In the genomic region with DNA sequence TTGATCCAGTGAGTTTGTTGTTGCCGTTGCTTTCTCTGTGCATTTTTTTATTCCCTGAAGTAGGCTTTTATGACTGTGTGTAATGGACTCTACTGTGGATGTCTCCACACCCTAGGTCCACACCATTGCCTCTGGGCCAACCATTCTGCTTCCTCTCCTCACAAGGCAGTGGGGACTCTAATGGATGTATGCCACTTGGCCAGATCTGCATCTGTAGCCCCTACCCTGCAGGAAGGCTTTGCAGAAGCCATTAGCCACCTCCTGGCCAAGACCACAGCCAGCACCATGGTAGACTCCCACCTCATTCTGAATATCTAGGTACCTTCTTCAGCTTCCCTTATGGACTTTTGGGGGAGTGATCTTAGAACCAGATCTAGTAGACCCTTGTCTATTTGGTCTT, we compare ENCODE assay signal across 27 mouse cellular contexts. TPM values are rescaled to one million over a fixed set of nuclear protein-coding genes. Genes with fewer than 3 reads are reported as not detected.
DNase-seq lines count a peak whose midpoint lies in the region; ATAC-seq and TF ChIP-seq lines count a peak whose summit lies in the region.
"Had no signal": no experiment of that assay in that cellular context is flagged by ENCODE, and none has a peak within 500 bp of the region (broad histone marks: within the 10 kb centered on the region; RNA-seq: fewer than 3 reads in every experiment).

No protein-coding gene starts in this region.

- 86% methylated on average over 1 of the region's 1 CpGs for WGBS in limb, embryonic 14.5 days
- WGBS in limb, embryonic 10.5 days: 95% methylated on average over 1 of the region's 1 CpGs

- H3K9ac ChIP-seq in limb, embryonic 14.5 days (ENCODE audit: low read depth, low read length, severe bottlenecking): no peak overlapping the region
- H3K9ac ChIP-seq: embryonic facial prominence, embryonic 13.5 days; embryonic facial prominence, embryonic 15.5 days; forebrain, embryonic 13.5 days; forebrain, embryonic 15.5 days; forebrain, postnatal 0 days had no signal

- H3K27ac ChIP-seq in limb, embryonic 14.5 days (replicated peaks; ENCODE audit: low read depth, low read length): no peak overlapping the region
- no peak overlapping the region for H3K27ac ChIP-seq in limb, embryonic 10.5 days
- H3K27ac ChIP-seq: embryonic facial prominence, embryonic 13.5 days; embryonic facial prominence, embryonic 15.5 days; forebrain, embryonic 13.5 days; forebrain, embryonic 15.5 days had no signal

- ATAC-seq in limb, embryonic 14.5 days (ENCODE audit: low FRiP score, low read depth): peak; percentile 35; the same call in 1 of the 2 replicates
- ATAC-seq in megakaryocyte, adult 5-6 weeks (ENCODE audit: poor library complexity, severe bottlenecking): no peak
- ATAC-seq: activated CD4-positive, CD25-positive, alpha-beta regulatory T cell, adult 4 months; CD4-positive, CD25-positive, alpha-beta regulatory T cell, adult 4 months; forebrain, embryonic 13.5 days; forebrain, embryonic 15.5 days; forebrain, postnatal 0 days; Patski had no signal

- no peak for DNase-seq in limb, embryonic 14.5 days (ENCODE audit: low spot score)
- DNase-seq in limb, embryonic 10.5 days (ENCODE audit: low spot score): no peak
- DNase-seq in 3T3-L1 (ENCODE audit: low read depth, low spot score) (peak; percentile 11), adipocyte (ENCODE audit: low spot score) (peak; percentile 42)
- DNase-seq in heart, adult 9 months (ENCODE audit: low spot score in 2 of 2): no peak
- DNase-seq in thymus, postnatal 10 days (ENCODE audit: low spot score in 2 of 2): no peak
- DNase-seq: adrenal gland, adult 2 months; adrenal gland, postnatal 10 days; B cell, adult 2 months; cerebellum, adult 11 months; cerebellum, adult 18-20 months; cerebellum, adult 8-10 months; cerebellum, adult 9-11 months; cerebellum, postnatal 36 days; embryo, embryonic 11 days; forebrain, postnatal 0 days had no signal

- H3K27me3 ChIP-seq in limb, embryonic 14.5 days (ENCODE audit: control insufficient read depth, insufficient read depth, low read length): no peaks in the 10 kb centered on the region
- H3K27me3 ChIP-seq in limb, embryonic 10.5 days (ENCODE audit: low read depth, poor library complexity, severe bottlenecking): no peaks in the 10 kb centered on the region
- H3K27me3 ChIP-seq in myocyte (ENCODE audit: control insufficient read depth, insufficient read depth, insufficient read length): peaks cover 8% of the 10 kb centered on the region
- H3K27me3 ChIP-seq: embryonic facial prominence, embryonic 13.5 days; embryonic facial prominence, embryonic 15.5 days; forebrain, embryonic 13.5 days; forebrain, embryonic 15.5 days had no signal

- H3K4me3 ChIP-seq in limb, embryonic 14.5 days (replicated peaks; ENCODE audit: low read length): no peak overlapping the region
- H3K4me3 ChIP-seq in limb, embryonic 10.5 days: no peak overlapping the region
- no peak overlapping the region for H3K4me3 ChIP-seq in myocyte
- H3K4me3 ChIP-seq: embryonic facial prominence, embryonic 13.5 days; embryonic facial prominence, embryonic 15.5 days; forebrain, embryonic 13.5 days; forebrain, embryonic 15.5 days had no signal

- no peaks in the 10 kb centered on the region for H3K79me2 ChIP-seq in myocyte (ENCODE audit: control insufficient read depth, insufficient read depth)

- H3K4me2 ChIP-seq in limb, embryonic 14.5 days (replicated peaks; ENCODE audit: low read depth, low read length, severe bottlenecking): no peak overlapping the region
- H3K4me2 ChIP-seq in myocyte (ENCODE audit: low read depth): no peak overlapping the region
- H3K4me2 ChIP-seq: embryonic facial prominence, embryonic 13.5 days; embryonic facial prominence, embryonic 15.5 days; forebrain, embryonic 13.5 days; forebrain, embryonic 15.5 days had no signal

- no peaks in the 10 kb centered on the region for H3K4me1 ChIP-seq in limb, embryonic 14.5 days (ENCODE audit: control insufficient read depth, insufficient read depth, low read length)
- H3K4me1 ChIP-seq in limb, embryonic 10.5 days: no peaks in the 10 kb centered on the region
- H3K4me1 ChIP-seq: embryonic facial prominence, embryonic 13.5 days; embryonic facial prominence, embryonic 15.5 days; forebrain, embryonic 13.5 days; forebrain, embryonic 15.5 days had no signal

- peaks cover 39% of the 10 kb centered on the region for H3K36me3 ChIP-seq in limb, embryonic 14.5 days (ENCODE audit: control insufficient read depth, insufficient read depth, low read length)
- peaks cover 4% of the 10 kb centered on the region for H3K36me3 ChIP-seq in limb, embryonic 10.5 days
- H3K36me3 ChIP-seq in myocyte (ENCODE audit: control insufficient read depth, insufficient read depth): no peaks in the 10 kb centered on the region
- H3K36me3 ChIP-seq: forebrain, embryonic 15.5 days; G1E had no signal

- TF ChIP-seq POLR2A in limb, embryonic 14.5 days (IDR thresholded peaks at IDR 0.05; ENCODE audit: borderline replicate concordance, extremely low read depth, insufficient read depth, insufficient read length): no peak
- TF ChIP-seq POLR2A in myocyte (IDR thresholded peaks at IDR 0.05; ENCODE audit: insufficient read length, low read depth): no peak

- no peaks in the 10 kb centered on the region for H3K9me3 ChIP-seq in limb, embryonic 14.5 days (ENCODE audit: control insufficient read depth, low read length)
- no peaks in the 10 kb centered on the region for H3K9me3 ChIP-seq in limb, embryonic 10.5 days (replicated peaks)
- H3K9me3 ChIP-seq: embryonic facial prominence, embryonic 15.5 days; forebrain, embryonic 13.5 days; forebrain, embryonic 15.5 days; G1E had no signal

- H3ac ChIP-seq in myocyte (ENCODE audit: control insufficient read depth, insufficient read length): no peak overlapping the region

TF ChIP-seq in myocyte, 11 proteins besides CTCF, POLR2A, EP300 and RAD21:
- TF ChIP-seq E2F4 (IDR thresholded peaks at IDR 0.05; ENCODE audit: insufficient read depth) (no peak), POLR2AphosphoS2 (IDR thresholded peaks at IDR 0.05; ENCODE audit: insufficient read length, low read depth) (peak; percentile 65)

RNA-seq across cellular contexts. Expression of a gene that starts 18.4 kb away (rescaled TPM):
- 444 and 445 TPM in 2 replicates for polyA plus RNA-seq in limb, embryonic 14.5 days (2012; rRNA removed)
- 287 and 330 TPM in 2 replicates for polyA plus RNA-seq in limb, embryonic 14.5 days (2014; fragmentation: Nextera tagmentation; extraction: Ambion mirVana)
- polyA plus RNA-seq in limb, embryonic 10.5 days (2016; fragmentation: Nextera tagmentation; extraction: Ambion mirVana): 4.1 and 7.8 TPM in 2 replicates
- polyA plus RNA-seq in myocyte (2012; fragmentation: generic; extraction: Trizol): 144 TPM
- total RNA-seq in megakaryocyte, adult 5-6 weeks (2015): 0.09 and 0.41 TPM in 2 replicates
- total RNA-seq in megakaryocyte, adult 5-6 weeks (2017): 0.40 and 0.41 TPM in 2 replicates
- total RNA-seq: common myeloid progenitor, adult 5-6 weeks had no signal
- polyA plus RNA-seq: activated CD4-positive, CD25-positive, alpha-beta regulatory T cell, adult 4 months; CD4-positive, CD25-positive, alpha-beta regulatory T cell, adult 4 months; G1E had no signal

Comparison
In these comparisons a context has a peak if more than half of its experiments do, and no peak if none do; other contexts are left out.
1. RNA of a gene that starts 18.4 kb away (polyA plus RNA-seq): 287 to 445 TPM in limb, embryonic 14.5 days and 144 TPM in myocyte (single experiment); 4.1 to 7.8 TPM in limb, embryonic 10.5 days; every median in the first group is over 10 times any median in the second.
2. DNase-seq: peak in 3T3-L1 (single experiment) and adipocyte (single experiment); none in limb, embryonic 14.5 days (single experiment), limb, embryonic 10.5 days (single experiment), heart, adult 9 months (0 of 2) and thymus, postnatal 10 days (0 of 2).